Mouse (Mus musculus) brain, embryonic 14.5 days (tissue): ENCODE data around the gene Ing5.

Experiments used
- CTCF ChIP-seq: fragments of 200-500 bp; IDR thresholded peaks from 2 replicates; pipeline ENCODE4 v1.5.1; 2012; ENCODE audit warnings: inconsistent platforms, mild to moderate bottlenecking, moderate library complexity, borderline replicate concordance; ENCODE audit not compliant: insufficient read depth, insufficient read length; ENCODE audit errors: extremely low read depth
- POLR2A ChIP-seq: fragments of 200-500 bp; IDR thresholded peaks from 2 replicates; pipeline ENCODE4 v1.6.1; 2012; ENCODE audit warnings: mild to moderate bottlenecking, inconsistent platforms, borderline replicate concordance; ENCODE audit not compliant: poor library complexity, insufficient read depth, insufficient read length, severe bottlenecking; ENCODE audit errors: extremely low read depth

GRCm38 (mm10) chr1:93808871-93809270 is 5.1 kb downstream of the Ing5 start:
- no peak for TF ChIP-seq CTCF
- no peak for TF ChIP-seq POLR2A
